Mouse (Mus musculus) heart, adult 2 months (tissue): ENCODE data around the gene C1qb. TPM values are rescaled to one million over a fixed set of nuclear protein-coding genes. Genes with fewer than 3 reads are reported as not detected.

Source experiments
- DNase-seq, 2 experiments: peaks; one replicate each; pipeline ENCODE4 v3.0.0; 2021
- H3K27ac ChIP-seq: fragments of 200-600 bp; 2 replicates; pipeline ENCODE4 v1.8.1; 2022
- H3K27me3 ChIP-seq: fragments of 200-500 bp; 2 replicates; pipeline ENCODE4 v1.6.1; 2012; ENCODE audit warnings: mild to moderate bottlenecking, low read length, inconsistent platforms, mixed read lengths; ENCODE audit not compliant: control insufficient read depth, insufficient read depth
- H3K36me3 ChIP-seq: fragments of 200-500 bp; 2 replicates; pipeline ENCODE4 v1.6.1; 2012; ENCODE audit warnings: low read length, inconsistent platforms; ENCODE audit not compliant: control insufficient read depth, insufficient read depth
- H3K4me1 ChIP-seq: fragments of 200-500 bp; 2 replicates; pipeline ENCODE4 v1.6.1; 2011; ENCODE audit warnings: low read length; ENCODE audit not compliant: control insufficient read depth, insufficient read depth
- H3K4me3 ChIP-seq: fragments of 200-600 bp; 2 replicates; pipeline ENCODE4 v1.8.1; 2022
- H3K79me2 ChIP-seq: fragments of 200-500 bp; replicated peaks from 2 replicates; pipeline ENCODE4 v1.6.1; 2012; ENCODE audit warnings: mild to moderate bottlenecking, inconsistent platforms, low read length, moderate library complexity, mixed read lengths; ENCODE audit not compliant: control insufficient read depth, insufficient read depth
- H3K9ac ChIP-seq: fragments of 200-500 bp; 2 replicates; pipeline ENCODE4 v1.6.1; 2012; ENCODE audit warnings: low read depth, mild to moderate bottlenecking, control low read depth, inconsistent platforms, low read length, mixed read lengths
- CTCF ChIP-seq: fragments of 200-600 bp; IDR thresholded peaks from 2 replicates; pipeline ENCODE4 v1.8.1; 2022; ENCODE audit warnings: antibody characterized with exemption, mild to moderate bottlenecking, moderate library complexity
- EP300 ChIP-seq: fragments of 200-500 bp; IDR thresholded peaks from 2 replicates; pipeline ENCODE4 v1.6.1; 2011; ENCODE audit warnings: low read depth, low read length, control low read depth; ENCODE audit not compliant: insufficient read depth
- POLR2A ChIP-seq: fragments of 200-500 bp; IDR thresholded peaks from 2 replicates; pipeline ENCODE4 v1.6.1; 2011; ENCODE audit warnings: mild to moderate bottlenecking, low read depth, low read length, control low read depth; ENCODE audit not compliant: insufficient read depth
- WGBS: fragments of 180-500 bp; shearing (Covaris S2); methylation state at CpG from one replicate; pipeline ENCODE4 v1.1.7; 2018; 5-methylcytosine and 5-hydroxymethylcytosine counted together
- intact Hi-C: fragments of 180-260 bp; cut with DNase I; formaldehyde crosslinking; loops from one replicate; pipeline ENCODE4 v1.15.1; 2025
- polyA plus RNA-seq: library from polyadenylated mRNA; depleted of rRNA; stranded (reverse); fragments of >200 nt; gene quantifications from 2 replicates; pipeline ENCODE4 v1.2.3, GENCODE M21; 2012
- total RNA-seq, 2 experiments: library from RNA; stranded (reverse); gene quantifications; 2 replicates each; pipeline ENCODE4 v1.2.3; 2021

Gene C1qb
- total and polyA plus RNA-seq, 3 experiments, result 52.8 to 74.0 (median 54.8) TPM

- Histone ChIP-seq H3K79me2 (no peaks in the 10 kb centered on the region), H3K4me3 (no peak overlapping the region), H3K27ac (no peak overlapping the region), H3K27me3 (no peaks in the 10 kb centered on the region), H3K36me3 (no peaks in the 10 kb centered on the region), H3K9ac (no peak overlapping the region), H3K4me1 (no peaks in the 10 kb centered on the region)
- TF ChIP-seq EP300, result no peak
- TF ChIP-seq CTCF, result peak; percentile 62
- 21% methylated on average over 7 of the region's 7 CpGs for WGBS
- peak in 1 of 2 experiments; percentile 31 for DNase-seq
- intact Hi-C loops, result no loop called here
These were observed 9.0 kb downstream of the C1qb start for GRCm38 (mm10) chr4:136876971-136877370.

DNA sequence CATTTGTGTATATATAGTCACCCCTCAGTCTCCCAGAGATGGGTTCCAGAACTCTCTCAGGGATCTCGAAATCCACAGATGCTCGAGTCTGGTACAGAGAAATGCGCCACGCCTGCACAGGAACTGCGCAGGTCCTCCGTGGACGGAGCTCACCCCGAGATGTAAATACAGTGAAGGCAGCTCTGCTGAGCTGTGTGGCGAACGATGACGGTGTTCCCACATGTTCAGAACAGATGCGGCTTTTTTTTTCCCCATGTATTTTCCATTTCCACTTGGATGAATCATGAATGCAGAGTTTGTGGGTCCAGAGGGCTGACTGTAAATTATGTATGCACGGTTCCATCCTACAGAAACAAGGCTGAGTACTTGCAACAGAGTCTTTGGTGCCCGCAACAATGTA lies 11.0 kb downstream of the C1qb start:
- H3K79me2 ChIP-seq, result no peaks in the 10 kb centered on the region
- H3K27ac ChIP-seq, result no peak overlapping the region
- TF ChIP-seq CTCF (no peak), POLR2A (no peak), EP300 (no peak)
- no peak overlapping the region for H3K9ac ChIP-seq
- DNase-seq, result no peak
- H3K4me1 ChIP-seq, result no peaks in the 10 kb centered on the region
- intact Hi-C loops, result no loop called here
- 81% methylated on average over 14 of the region's 14 CpGs for WGBS
- H3K4me3 ChIP-seq, result no peak overlapping the region
- no peaks in the 10 kb centered on the region for H3K36me3 ChIP-seq
- H3K27me3 ChIP-seq, result no peaks in the 10 kb centered on the region

DNA sequence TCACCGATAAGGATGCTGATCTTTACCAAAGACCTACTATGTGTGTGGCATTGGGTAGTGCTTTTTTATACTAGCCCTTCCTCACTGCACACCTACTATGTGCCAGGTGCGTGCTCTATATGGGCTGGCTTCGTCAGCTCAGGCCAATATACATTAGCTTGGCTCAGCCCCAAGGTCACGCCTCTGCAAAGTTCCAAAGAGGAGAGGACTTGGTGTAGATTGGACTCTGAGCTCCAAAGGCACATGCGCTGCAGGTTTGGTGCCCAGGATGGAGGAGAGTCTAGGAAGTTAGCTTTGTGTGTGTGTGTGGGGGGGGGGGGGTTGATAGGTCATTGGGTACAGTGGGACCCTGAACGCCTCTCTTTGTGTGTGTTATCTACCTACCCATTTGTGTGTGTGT lies 17.6 kb downstream of the C1qb start:
- Histone ChIP-seq H3K9ac (no peak overlapping the region), H3K27ac (no peak overlapping the region), H3K79me2 (no peaks in the 10 kb centered on the region), H3K4me3 (no peak overlapping the region), H3K36me3 (no peaks in the 10 kb centered on the region), H3K27me3 (no peaks in the 10 kb centered on the region; the same call in 1 of the 2 replicates), H3K4me1 (no peaks in the 10 kb centered on the region)
- 70% methylated on average over 6 of the region's 6 CpGs for WGBS
- no peak for DNase-seq
- TF ChIP-seq CTCF (no peak), POLR2A (no peak), EP300 (no peak)
- intact Hi-C loops, result no loop called here

DNA sequence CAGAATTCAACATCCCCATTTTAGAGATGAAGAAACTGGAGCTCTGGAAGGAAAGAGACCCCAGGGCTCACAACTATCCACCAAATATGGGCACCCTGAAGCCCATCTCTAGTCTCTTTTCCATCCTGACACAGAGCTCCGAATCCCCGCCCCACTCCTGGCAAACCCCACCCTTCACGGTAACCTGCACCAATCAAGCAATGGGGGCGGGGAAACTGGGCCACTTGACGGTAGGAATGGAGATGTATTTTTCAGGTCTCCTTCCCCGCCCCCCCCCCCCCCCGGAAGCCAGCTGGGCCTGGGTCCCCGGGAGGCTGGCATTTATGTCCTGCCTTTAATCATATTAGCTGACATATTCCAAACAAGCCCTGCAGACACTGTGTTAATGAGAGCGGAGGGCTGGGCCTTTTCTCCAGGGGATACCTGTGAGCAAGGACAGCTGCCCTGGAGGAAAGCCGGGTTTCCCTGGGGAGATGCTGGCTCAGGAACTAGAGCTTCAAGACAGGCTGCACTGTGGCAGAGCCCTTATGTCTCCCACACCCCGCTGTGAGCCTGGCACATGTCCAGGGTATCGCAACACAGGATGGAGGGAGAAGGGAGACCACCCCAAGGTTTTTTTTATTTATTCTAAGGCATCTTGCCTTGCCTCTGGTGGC lies 18.2 kb downstream of the C1qb start:
- Histone ChIP-seq H3K9ac (no peak overlapping the region), H3K27ac (no peak overlapping the region), H3K27me3 (no peaks in the 10 kb centered on the region; the same call in 1 of the 2 replicates), H3K4me3 (no peak overlapping the region), H3K36me3 (no peaks in the 10 kb centered on the region), H3K4me1 (no peaks in the 10 kb centered on the region), H3K79me2 (no peaks in the 10 kb centered on the region)
- WGBS, result 22% methylated on average over 11 of the region's 12 CpGs
- TF ChIP-seq CTCF (no peak), EP300 (no peak), POLR2A (no peak)
- no peak for DNase-seq
- intact Hi-C loops, result no loop called here

DNA sequence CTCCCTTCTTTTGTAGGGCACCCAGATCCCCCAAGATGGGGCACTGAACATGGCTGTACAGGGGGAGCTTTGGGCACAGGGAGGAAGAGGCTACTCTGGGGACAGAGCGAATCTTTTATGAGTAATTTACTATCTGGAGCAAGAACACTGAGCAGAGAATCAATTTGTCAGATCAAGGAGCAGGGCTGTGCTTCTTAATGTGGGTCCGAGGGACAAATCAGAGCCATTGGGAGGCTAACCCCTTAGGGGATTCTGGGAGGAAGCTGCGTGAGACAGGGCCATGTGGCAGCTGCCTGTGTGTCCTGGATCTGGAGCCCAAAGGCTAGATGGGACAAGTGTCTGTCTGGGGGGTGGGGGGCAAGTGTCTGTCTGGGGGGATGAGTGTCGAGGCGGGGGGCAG lies 20.5 kb downstream of the C1qb start:
- Histone ChIP-seq H3K27me3 (no peaks in the 10 kb centered on the region; the same call in 1 of the 2 replicates), H3K36me3 (no peaks in the 10 kb centered on the region), H3K4me3 (no peak overlapping the region), H3K9ac (no peak overlapping the region), H3K27ac (no peak overlapping the region), H3K79me2 (no peaks in the 10 kb centered on the region), H3K4me1 (no peaks in the 10 kb centered on the region)
- intact Hi-C loops, result no loop called here
- 65% methylated on average over 5 of the region's 5 CpGs for WGBS
- no peak for TF ChIP-seq EP300
- no peak for TF ChIP-seq POLR2A
- TF ChIP-seq CTCF, result no peak
- DNase-seq, result no peak

DNA sequence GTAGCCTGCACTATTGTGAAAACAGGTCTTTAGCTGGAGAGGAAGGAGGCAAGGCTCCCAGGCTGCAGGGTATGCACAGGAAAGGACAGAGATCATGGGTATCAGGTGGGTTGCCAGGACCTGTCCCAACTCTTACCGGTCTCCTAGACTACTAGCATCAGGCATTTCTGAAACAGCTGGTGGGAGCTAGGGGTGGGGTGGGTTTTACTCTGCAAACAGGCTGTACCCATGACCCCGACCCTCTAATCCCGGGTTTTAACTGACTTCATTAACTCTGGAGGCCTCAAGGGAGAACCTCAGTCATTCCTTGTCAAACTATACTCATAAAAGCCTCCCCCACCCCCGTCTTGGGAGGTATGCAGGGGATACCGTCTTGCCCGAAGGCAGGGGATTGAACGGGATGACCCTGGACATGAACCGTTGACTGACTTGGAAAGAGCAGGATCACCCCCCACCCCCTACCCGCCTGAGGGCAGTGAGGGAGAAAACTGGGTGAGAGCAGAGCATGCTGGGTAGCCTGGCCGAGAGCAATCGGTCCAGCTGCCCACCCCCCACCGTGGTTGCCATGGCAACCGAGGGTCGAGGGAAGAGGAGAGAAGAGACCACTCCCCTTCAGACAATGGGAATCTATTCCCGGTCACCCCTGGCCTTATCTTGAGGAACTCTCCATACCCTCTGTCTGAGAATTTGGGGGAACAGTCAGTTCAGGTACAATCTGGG lies 21.1 kb downstream of the C1qb start:
- 21% methylated on average over 15 of the region's 15 CpGs for WGBS
- Histone ChIP-seq H3K27me3 (no peaks in the 10 kb centered on the region; the same call in 1 of the 2 replicates), H3K27ac (no peak overlapping the region), H3K9ac (no peak overlapping the region), H3K79me2 (no peaks in the 10 kb centered on the region), H3K4me3 (no peak overlapping the region), H3K36me3 (no peaks in the 10 kb centered on the region), H3K4me1 (no peaks in the 10 kb centered on the region)
- DNase-seq, result no peak
- intact Hi-C loops, result no loop called here
- TF ChIP-seq POLR2A, result no peak
- no peak for TF ChIP-seq EP300
- no peak for TF ChIP-seq CTCF
